Mouse (Mus musculus): ENCODE results near the gene Sox4. TPM values are rescaled to one million over a fixed set of nuclear protein-coding genes. Genes with fewer than 3 reads are reported as not detected.

The Sox4 gene
- polyA plus RNA-seq (2014; fragmentation: Nextera tagmentation; extraction: Ambion mirVana): 64.5 and 86.3 TPM in 2 replicates

DNA sequence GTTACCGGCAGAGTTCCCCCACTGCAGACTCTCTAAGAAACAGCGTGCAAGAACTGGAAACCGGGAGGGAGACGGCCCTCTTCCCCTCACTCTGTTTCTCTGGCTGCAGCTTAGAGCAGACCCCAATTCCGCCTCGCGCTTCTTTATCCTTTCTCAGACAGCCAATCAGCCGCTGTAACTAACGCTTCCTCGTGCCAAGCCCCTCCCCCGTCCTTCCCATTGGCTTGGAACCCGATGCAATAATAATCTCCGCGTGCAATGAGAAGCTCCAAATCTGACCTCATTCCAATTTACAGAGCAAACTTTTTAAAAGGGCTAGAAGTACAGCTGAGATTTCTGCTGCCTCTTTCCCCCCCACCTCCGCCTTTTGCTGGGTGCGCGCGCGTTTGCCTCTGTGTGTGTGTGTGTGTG lies at the start of gene Sox4:
Sox4 (minus strand) TSS at position 133 of the 411 bp plus-strand sequence.
- no peaks in the 10 kb centered on the region; the same call in 1 of the 2 replicates for H3K36me3 ChIP-seq (ENCODE audit: control insufficient read depth, insufficient read depth, low read length)
- H3K4me2 ChIP-seq (replicated peaks; ENCODE audit: low read depth, low read length): peak within 1 kb of the TSS; percentile 56
- peak within 1 kb of the TSS; percentile 99 for H3K27ac ChIP-seq (ENCODE audit: low read length)
- H3K4me1 ChIP-seq (ENCODE audit: control insufficient read depth, insufficient read depth, low read length): peaks cover 3% of the 10 kb centered on the region
- H3K27me3 ChIP-seq (ENCODE audit: control insufficient read depth, insufficient read depth, low read length): no peaks in the 10 kb centered on the region
- WGBS: under 1% methylated on average over 19 of the region's 19 CpGs
- H3K9ac ChIP-seq (replicated peaks; ENCODE audit: low read depth, low read length): peak within 1 kb of the TSS; percentile 100
- no peaks in the 10 kb centered on the region for H3K9me3 ChIP-seq (ENCODE audit: control insufficient read depth, low read depth, low read length)
- ATAC-seq (ENCODE audit: insufficient number of reproducible peaks, insufficient read depth, low FRiP score, low read depth): peak; percentile 92
- peak within 1 kb of the TSS; percentile 100 for H3K4me3 ChIP-seq (ENCODE audit: low read depth, low read length)

- Histone ChIP-seq H3K36me3 (ENCODE audit: control insufficient read depth, insufficient read depth, low read length) (no peaks in the 10 kb centered on the region), H3K4me2 (replicated peaks; ENCODE audit: low read depth, low read length) (no peak overlapping the region), H3K27ac (ENCODE audit: low read length) (no peak overlapping the region), H3K27me3 (ENCODE audit: control insufficient read depth, insufficient read depth, low read length) (no peaks in the 10 kb centered on the region), H3K9ac (replicated peaks; ENCODE audit: low read depth, low read length) (no peak overlapping the region), H3K4me3 (ENCODE audit: low read depth, low read length) (no peak overlapping the region), H3K4me1 (ENCODE audit: control insufficient read depth, insufficient read depth, low read length) (0 out of 2 replicates have a peak, but pooled peaks cover 5% of the 10 kb centered on the region), H3K9me3 (ENCODE audit: control insufficient read depth, low read depth, low read length) (no peaks in the 10 kb centered on the region)
- peak; percentile 56; the same call in 1 of the 2 replicates for ATAC-seq (ENCODE audit: insufficient number of reproducible peaks, insufficient read depth, low FRiP score, low read depth)
- 27% methylated on average over 7 of the region's 7 CpGs for WGBS
Observed at GRCm38 (mm10) chr13:28991899-28992664, 38.6 kb upstream of the Sox4 start.

- Histone ChIP-seq H3K4me3 (ENCODE audit: low read depth, low read length) (no peak overlapping the region), H3K9ac (replicated peaks; ENCODE audit: low read depth, low read length) (no peak overlapping the region), H3K9me3 (ENCODE audit: control insufficient read depth, low read depth, low read length) (no peaks in the 10 kb centered on the region), H3K4me2 (replicated peaks; ENCODE audit: low read depth, low read length) (no peak overlapping the region), H3K27ac (ENCODE audit: low read length) (no peak overlapping the region), H3K27me3 (ENCODE audit: control insufficient read depth, insufficient read depth, low read length) (no peaks in the 10 kb centered on the region), H3K4me1 (ENCODE audit: control insufficient read depth, insufficient read depth, low read length) (0 out of 2 replicates have a peak, but pooled peaks cover 5% of the 10 kb centered on the region), H3K36me3 (ENCODE audit: control insufficient read depth, insufficient read depth, low read length) (no peaks in the 10 kb centered on the region)
- ATAC-seq (ENCODE audit: insufficient number of reproducible peaks, insufficient read depth, low FRiP score, low read depth): peak; percentile 49; the same call in 1 of the 2 replicates
- 39% methylated on average over 16 of the region's 16 CpGs for WGBS
Observed at GRCm38 (mm10) chr13:28988751-28989703, 35.5 kb upstream of the Sox4 start.

- 55% methylated on average over 4 of the region's 4 CpGs for WGBS
Observed at GRCm38 (mm10) chr13:28980681-28981080, 27.2 kb upstream of the Sox4 start.

DNA sequence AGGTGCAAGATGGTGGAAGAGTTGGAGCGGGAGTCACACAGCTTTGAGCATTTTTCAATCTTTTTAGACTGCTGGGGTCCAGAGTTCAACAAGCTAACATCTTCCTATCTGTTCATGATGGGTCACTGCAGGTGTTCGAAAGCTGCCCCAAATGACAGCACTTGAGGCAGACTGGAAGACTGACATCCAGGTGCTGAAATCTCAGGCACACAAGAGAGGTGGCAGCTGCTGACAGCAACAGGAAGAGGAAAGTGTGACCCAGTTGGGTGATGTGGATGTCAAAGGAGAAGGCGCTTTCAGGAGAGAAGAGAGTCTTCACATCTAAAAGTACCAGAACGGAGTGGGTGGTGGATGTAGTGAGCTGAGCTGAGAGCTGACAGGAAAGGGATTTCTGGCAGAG lies 21.5 kb upstream of the Sox4 start:
- Histone ChIP-seq H3K4me2 (replicated peaks; ENCODE audit: low read depth, low read length) (no peak overlapping the region), H3K4me3 (ENCODE audit: low read depth, low read length) (no peak overlapping the region), H3K27me3 (ENCODE audit: control insufficient read depth, insufficient read depth, low read length) (no peaks in the 10 kb centered on the region), H3K27ac (ENCODE audit: low read length) (no peak overlapping the region), H3K9me3 (ENCODE audit: control insufficient read depth, low read depth, low read length) (0 out of 2 replicates have a peak, but pooled peaks cover 3% of the 10 kb centered on the region), H3K36me3 (ENCODE audit: control insufficient read depth, insufficient read depth, low read length) (no peaks in the 10 kb centered on the region), H3K9ac (replicated peaks; ENCODE audit: low read depth, low read length) (no peak overlapping the region), H3K4me1 (ENCODE audit: control insufficient read depth, insufficient read depth, low read length) (no peaks in the 10 kb centered on the region)
- no peak for ATAC-seq (ENCODE audit: insufficient number of reproducible peaks, insufficient read depth, low FRiP score, low read depth)
- 74% methylated on average over 4 of the region's 4 CpGs for whole genome bisulfite sequencing

More at GRCm38 (mm10) chr13:28980681-28981080, 27.2 kb upstream of the Sox4 start:
- no peak for ATAC-seq (ENCODE audit: insufficient number of reproducible peaks, insufficient read depth, low FRiP score, low read depth)
- Histone ChIP-seq H3K9me3 (ENCODE audit: control insufficient read depth, low read depth, low read length) (0 out of 2 replicates have a peak, but pooled peaks cover 3% of the 10 kb centered on the region), H3K4me1 (ENCODE audit: control insufficient read depth, insufficient read depth, low read length) (no peaks in the 10 kb centered on the region), H3K27me3 (ENCODE audit: control insufficient read depth, insufficient read depth, low read length) (no peaks in the 10 kb centered on the region), H3K36me3 (ENCODE audit: control insufficient read depth, insufficient read depth, low read length) (no peaks in the 10 kb centered on the region), H3K4me3 (ENCODE audit: low read depth, low read length) (no peak overlapping the region), H3K27ac (ENCODE audit: low read length) (no peak overlapping the region), H3K9ac (replicated peaks; ENCODE audit: low read depth, low read length) (no peak overlapping the region), H3K4me2 (replicated peaks; ENCODE audit: low read depth, low read length) (no peak overlapping the region)

- ATAC-seq (ENCODE audit: insufficient number of reproducible peaks, insufficient read depth, low FRiP score, low read depth): no peak
- Histone ChIP-seq H3K9me3 (ENCODE audit: control insufficient read depth, low read depth, low read length) (0 out of 2 replicates have a peak, but pooled peaks cover 3% of the 10 kb centered on the region), H3K27ac (ENCODE audit: low read length) (no peak overlapping the region), H3K9ac (replicated peaks; ENCODE audit: low read depth, low read length) (no peak overlapping the region), H3K27me3 (ENCODE audit: control insufficient read depth, insufficient read depth, low read length) (no peaks in the 10 kb centered on the region), H3K4me2 (replicated peaks; ENCODE audit: low read depth, low read length) (no peak overlapping the region), H3K4me3 (ENCODE audit: low read depth, low read length) (no peak overlapping the region), H3K4me1 (ENCODE audit: control insufficient read depth, insufficient read depth, low read length) (no peaks in the 10 kb centered on the region), H3K36me3 (ENCODE audit: control insufficient read depth, insufficient read depth, low read length) (no peaks in the 10 kb centered on the region)
- 42% methylated on average over 5 of the region's 5 CpGs for WGBS
Observed at GRCm38 (mm10) chr13:28974597-28974996, 21.1 kb upstream of the Sox4 start.

DNA sequence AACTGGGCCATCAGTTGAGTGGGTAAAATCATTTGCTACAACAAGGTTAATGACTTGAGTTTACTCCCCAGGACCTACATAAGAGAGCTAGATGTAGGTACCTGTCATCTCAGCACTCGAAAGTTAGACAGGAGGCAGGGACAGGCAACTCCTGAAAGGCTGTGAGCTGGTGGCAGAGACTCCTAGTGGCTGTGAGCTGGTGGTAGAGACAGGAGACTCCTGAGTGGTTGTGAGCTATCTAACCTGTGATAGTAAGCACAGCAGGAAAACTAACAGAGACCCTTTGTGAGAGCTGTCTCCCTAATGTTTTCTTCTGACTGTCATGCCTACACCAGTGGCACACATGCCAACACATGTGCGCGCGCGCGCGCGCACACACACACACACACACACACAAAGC lies 7.4 kb upstream of the Sox4 start:
- H3K9me3 ChIP-seq (ENCODE audit: control insufficient read depth, low read depth, low read length): no peaks in the 10 kb centered on the region
- H3K27ac ChIP-seq (ENCODE audit: low read length): no peak overlapping the region
- H3K4me3 ChIP-seq (ENCODE audit: low read depth, low read length): no peak overlapping the region
- 98% methylated on average over 8 of the region's 8 CpGs for WGBS
- no peaks in the 10 kb centered on the region for H3K4me1 ChIP-seq (ENCODE audit: control insufficient read depth, insufficient read depth, low read length)
- ATAC-seq (ENCODE audit: insufficient number of reproducible peaks, insufficient read depth, low FRiP score, low read depth): no peak
- no peak overlapping the region for H3K4me2 ChIP-seq (replicated peaks; ENCODE audit: low read depth, low read length)
- no peak overlapping the region for H3K9ac ChIP-seq (replicated peaks; ENCODE audit: low read depth, low read length)
- H3K36me3 ChIP-seq (ENCODE audit: control insufficient read depth, insufficient read depth, low read length): no peaks in the 10 kb centered on the region
- H3K27me3 ChIP-seq (ENCODE audit: control insufficient read depth, insufficient read depth, low read length): no peaks in the 10 kb centered on the region

GRCm38 (mm10) chr13:28959458-28959978 lies 6.0 kb upstream of the Sox4 start:
- Histone ChIP-seq H3K4me1 (ENCODE audit: control insufficient read depth, insufficient read depth, low read length) (no peaks in the 10 kb centered on the region), H3K36me3 (ENCODE audit: control insufficient read depth, insufficient read depth, low read length) (no peaks in the 10 kb centered on the region), H3K9ac (replicated peaks; ENCODE audit: low read depth, low read length) (peak overlapping the region; percentile 64; the same call in 1 of the 2 replicates), H3K27me3 (ENCODE audit: control insufficient read depth, insufficient read depth, low read length) (no peaks in the 10 kb centered on the region), H3K9me3 (ENCODE audit: control insufficient read depth, low read depth, low read length) (no peaks in the 10 kb centered on the region), H3K4me3 (ENCODE audit: low read depth, low read length) (peak overlapping the region; percentile 46), H3K27ac (ENCODE audit: low read length) (peak overlapping the region; percentile 18; the same call in 1 of the 2 replicates), H3K4me2 (replicated peaks; ENCODE audit: low read depth, low read length) (peak overlapping the region; percentile 94)
- 0 out of 2 replicates have a peak, but pooled peaks have one; percentile 56 for ATAC-seq (ENCODE audit: insufficient number of reproducible peaks, insufficient read depth, low FRiP score, low read depth)
- 2% methylated on average over 31 of the region's 31 CpGs for WGBS
